Mouse (Mus musculus) testis, adult 2 months (tissue): ENCODE measurements around the gene Inafm1.

Experiments
- CTCF ChIP-seq: fragments of 200-500 bp; IDR thresholded peaks from 2 replicates; pipeline ENCODE4 v1.5.1; 2012; ENCODE audit warnings: low read depth, mild to moderate bottlenecking, inconsistent platforms, low read length, moderate library complexity; ENCODE audit not compliant: control insufficient read depth, insufficient read depth, insufficient replicate concordance
- POLR2A ChIP-seq: fragments of 200-500 bp; IDR thresholded peaks from 2 replicates; pipeline ENCODE4 v1.6.1; 2012; ENCODE audit warnings: low read depth, mild to moderate bottlenecking, inconsistent platforms, low read length, moderate library complexity; ENCODE audit not compliant: control insufficient read depth

GRCm38 (mm10) chr7:16287791-16288190, 14.4 kb upstream of the Inafm1 start:
- no peak for TF ChIP-seq CTCF
- no peak for TF ChIP-seq POLR2A
